ENCODE assay signal across 8 mouse cellular contexts in the genomic region with DNA sequence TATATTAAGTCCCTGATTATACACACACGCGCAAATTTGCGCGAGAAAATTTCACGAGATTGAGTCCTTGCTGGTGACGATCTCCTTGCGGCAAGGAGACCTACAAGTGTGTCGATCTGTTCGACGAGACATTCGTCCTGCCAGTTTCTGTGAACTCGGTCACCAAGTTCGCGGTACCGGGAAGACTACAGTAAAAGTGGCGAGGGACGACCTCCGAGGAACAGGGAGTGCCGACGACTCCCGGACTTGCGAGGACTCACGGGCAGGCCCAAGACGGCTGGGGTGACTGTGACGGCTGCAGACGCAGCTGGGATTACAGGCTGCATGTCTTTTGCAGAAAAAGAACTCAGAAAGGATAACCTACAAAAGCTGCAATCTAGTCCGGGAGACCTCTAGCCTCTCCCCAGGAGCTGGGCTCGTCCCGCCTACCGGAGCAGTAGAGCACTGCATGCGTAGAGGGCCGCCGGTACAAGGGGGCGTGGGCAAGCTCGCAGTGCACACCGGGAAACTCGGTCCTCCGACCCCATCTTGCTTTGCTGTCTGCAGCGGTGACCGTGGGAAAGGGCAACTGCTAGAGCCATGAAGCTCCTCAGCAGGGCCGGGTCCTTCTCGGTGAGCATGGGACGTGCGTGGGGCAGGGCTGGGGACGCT. TPM values are rescaled to one million over a fixed set of nuclear protein-coding genes. Genes with fewer than 3 reads are reported as not detected.
DNase-seq lines count a peak whose midpoint lies in the region; ATAC-seq and TF ChIP-seq lines count a peak whose summit lies in the region.

A gene (plus strand): TSS at position 466 of the 651 bp plus-strand sequence.

- H3K4me2 ChIP-seq in forebrain, embryonic 14.5 days (ENCODE audit: low read length) = peak within 1 kb of the TSS; percentile 76
- H3K4me2 ChIP-seq in neural tube, embryonic 15.5 days = peak within 1 kb of the TSS; percentile 82

- H3K9me3 ChIP-seq in ES-Bruce4 (replicated peaks; ENCODE audit: control insufficient read depth, insufficient read depth, low read length, poor library complexity, severe bottlenecking) = no peaks in the 10 kb centered on the region
- H3K9me3 ChIP-seq in forebrain, embryonic 14.5 days (replicated peaks; ENCODE audit: control insufficient read depth, low read length) = no peaks in the 10 kb centered on the region
- H3K9me3 ChIP-seq in neural tube, embryonic 15.5 days (replicated peaks) = no peaks in the 10 kb centered on the region

- H3K9ac ChIP-seq in ES-Bruce4 (ENCODE audit: low read depth, poor library complexity, severe bottlenecking) = peak within 1 kb of the TSS; percentile 79
- peak within 1 kb of the TSS; percentile 96 for H3K9ac ChIP-seq in forebrain, embryonic 14.5 days (ENCODE audit: low read length)
- peak within 1 kb of the TSS; percentile 99 for H3K9ac ChIP-seq in neural tube, embryonic 15.5 days (replicated peaks)

- H3K4me1 ChIP-seq in ES-Bruce4 (ENCODE audit: control insufficient read depth, insufficient read depth, low read length) = peaks cover 2% of the 10 kb centered on the region
- peaks cover 15% of the 10 kb centered on the region; the same call in 1 of the 2 replicates for H3K4me1 ChIP-seq in forebrain, embryonic 14.5 days (ENCODE audit: control insufficient read depth, insufficient read depth, low read length)
- peaks cover 23% of the 10 kb centered on the region for H3K4me1 ChIP-seq in neural tube, embryonic 15.5 days

- no peaks in the 10 kb centered on the region for H3K27me3 ChIP-seq in ES-Bruce4 (ENCODE audit: control insufficient read depth, insufficient read depth, low read length, poor library complexity, severe bottlenecking)
- no peaks in the 10 kb centered on the region for H3K27me3 ChIP-seq in forebrain, embryonic 14.5 days (replicated peaks; ENCODE audit: control insufficient read depth, insufficient read depth, low read length)
- H3K27me3 ChIP-seq in neural tube, embryonic 15.5 days (replicated peaks) = no peaks in the 10 kb centered on the region

- no peak for TF ChIP-seq EP300 in ES-Bruce4 (IDR thresholded peaks at IDR 0.05; ENCODE audit: insufficient read depth, low read depth, low read length)

- intact Hi-C loops in heart, postnatal 14 days (cut with DNase I) = loop anchor here (5.0 to 10.0 kb wide), 2 partner anchors 190 to 282 kb away; a partner anchor contains a TSS

- H3K36me3 ChIP-seq in ES-Bruce4 (ENCODE audit: control insufficient read depth, insufficient read depth, low read length, poor library complexity, severe bottlenecking) = peaks cover 16% of the 10 kb centered on the region
- peaks cover 20% of the 10 kb centered on the region for H3K36me3 ChIP-seq in forebrain, embryonic 14.5 days (ENCODE audit: control insufficient read depth, insufficient read depth, low read length)
- peaks cover 21% of the 10 kb centered on the region for H3K36me3 ChIP-seq in neural tube, embryonic 15.5 days

- no peak for TF ChIP-seq CTCF in ES-Bruce4 (IDR thresholded peaks at IDR 0.05; ENCODE audit: low read depth, low read length)

- ATAC-seq in cerebellum, adult (ENCODE audit: insufficient number of reproducible peaks, low FRiP score, low TSS enrichment) = peak; percentile 99
- peak; percentile 99 for ATAC-seq in forebrain, embryonic 14.5 days
- peak; percentile 99 for ATAC-seq in neural tube, embryonic 15.5 days (ENCODE audit: low FRiP score)

- peak; percentile 95 for DNase-seq in forebrain, embryonic 14.5 days (ENCODE audit: low spot score)
- DNase-seq in heart, postnatal 14 days = peak; percentile 87
- DNase-seq in layer of hippocampus, adult 11-12 months (ENCODE audit: low spot score) = peak; percentile 87
- peak; percentile 85 to 87 for DNase-seq in lung, adult 18-20 months
- peak; percentile 90 for DNase-seq in testis, postnatal 14 days (ENCODE audit: low spot score)

- TF ChIP-seq POLR2A in ES-Bruce4 (IDR thresholded peaks at IDR 0.05; ENCODE audit: insufficient read depth, low read length) = peak; percentile 71

- under 1% methylated on average over 44 of the region's 45 CpGs for WGBS in forebrain, embryonic 14.5 days
- WGBS in neural tube, embryonic 15.5 days = under 1% methylated on average over 45 of the region's 45 CpGs

- peak within 1 kb of the TSS; percentile 34; the same call in 1 of the 2 replicates for H3K27ac ChIP-seq in ES-Bruce4 (ENCODE audit: insufficient read depth, low read length)
- H3K27ac ChIP-seq in forebrain, embryonic 14.5 days (ENCODE audit: low read depth, low read length) = peak within 1 kb of the TSS; percentile 82
- H3K27ac ChIP-seq in neural tube, embryonic 15.5 days (replicated peaks) = peak within 1 kb of the TSS; percentile 93

- peak within 1 kb of the TSS; percentile 65 for H3K4me3 ChIP-seq in ES-Bruce4 (ENCODE audit: low read depth, low read length)
- peak within 1 kb of the TSS; percentile 97 for H3K4me3 ChIP-seq in forebrain, embryonic 14.5 days (ENCODE audit: low read depth, low read length)
- peak within 1 kb of the TSS; percentile 99 for H3K4me3 ChIP-seq in neural tube, embryonic 15.5 days (replicated peaks)

RNA-seq across cellular contexts. Expression of the gene that starts here (rescaled TPM):
- 274 and 293 TPM in 2 replicates for polyA plus RNA-seq in ES-Bruce4 (2011; ENCODE audit: insufficient read depth, insufficient read length, low read depth, missing spikeins)
- 268 and 275 TPM in 2 replicates for polyA plus RNA-seq in forebrain, embryonic 14.5 days (2014; fragmentation: Nextera tagmentation; extraction: Ambion mirVana)
- total RNA-seq in heart, postnatal 14 days (2021) = 1,000 to 10,000 TPM; 1,074 to 1,083 TPM
- 244 and 245 TPM in 2 replicates for polyA plus RNA-seq in neural tube, embryonic 15.5 days (2015; fragmentation: Nextera tagmentation; extraction: Ambion mirVana)

Comparison
In these comparisons a context has a peak if more than half of its experiments do, and no peak if none do; other contexts are left out.
1. Peak in every context shown above with its lines: DNase-seq, ATAC-seq, H3K4me3 ChIP-seq and H3K27ac ChIP-seq.
2. H3K27ac ChIP-seq: peak in every context shown above with its lines; median percentile 93 in neural tube, embryonic 15.5 days; 82 in forebrain, embryonic 14.5 days; 34 in ES-Bruce4.